Mouse (Mus musculus) cerebellum, adult 2 months (tissue): ENCODE measurements around the gene Ints2.

Source experiments
- CTCF ChIP-seq: fragments of 200-500 bp; IDR thresholded peaks from 2 replicates; pipeline ENCODE4 v1.5.1; 2011; ENCODE audit warnings: low read depth, mild to moderate bottlenecking, control low read depth, low read length, moderate library complexity, borderline replicate concordance; ENCODE audit not compliant: insufficient read depth
- POLR2A ChIP-seq: fragments of 200-500 bp; IDR thresholded peaks from 2 replicates; pipeline ENCODE4 v1.6.1; 2011; ENCODE audit warnings: low read length, control low read depth, borderline replicate concordance; ENCODE audit not compliant: insufficient read depth

DNA sequence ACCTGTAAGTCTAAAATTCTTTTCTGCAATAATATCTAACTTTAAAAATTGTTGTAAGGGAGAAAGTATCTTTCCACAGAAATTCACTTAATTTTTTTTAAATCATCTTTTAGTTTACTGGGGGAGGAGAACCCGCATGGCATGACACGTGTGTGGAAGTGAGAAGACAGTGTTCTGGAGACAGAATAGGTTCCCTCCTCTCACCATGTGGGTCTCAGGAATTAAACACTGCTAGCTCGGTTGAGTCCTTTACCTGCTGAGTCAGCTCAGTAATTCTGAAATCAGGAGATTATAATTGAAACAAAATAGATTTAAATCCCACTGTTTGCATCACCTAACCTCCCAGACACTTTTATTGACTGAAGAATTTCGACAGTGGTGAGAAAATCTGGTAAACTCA is 57.6 kb downstream of the Ints2 start:
- TF ChIP-seq CTCF (no peak), POLR2A (no peak)
